Comparison of ENCODE assay signal across 28 mouse cellular contexts in genomic region chr10:102801391-102801790, GRCm38 (mm10).
DNase-seq lines count a peak whose midpoint lies in the region; ATAC-seq lines count a peak whose summit lies in the region.
"Had no signal": no experiment of that assay in that cellular context is flagged by ENCODE, and none has a peak within 500 bp of the region (broad histone marks: within the 10 kb centered on the region; RNA-seq: fewer than 3 reads in every experiment).

No protein-coding gene starts in this region.

- no peaks in the 10 kb centered on the region for H3K27me3 ChIP-seq in midbrain, embryonic 15.5 days (replicated peaks)
- H3K27me3 ChIP-seq in midbrain, embryonic 10.5 days (ENCODE audit: low read depth, poor library complexity, severe bottlenecking): no peaks in the 10 kb centered on the region
- no peaks in the 10 kb centered on the region for H3K27me3 ChIP-seq in liver, embryonic 11.5 days (replicated peaks; ENCODE audit: control insufficient read depth, insufficient read depth, low read length)
- H3K27me3 ChIP-seq: embryonic facial prominence, embryonic 13.5 days; forebrain, embryonic 12.5 days; hindbrain, embryonic 13.5 days; intestine, embryonic 15.5 days; midbrain, embryonic 13.5 days had no signal

- H3K9me3 ChIP-seq in midbrain, embryonic 15.5 days: no peaks in the 10 kb centered on the region
- H3K9me3 ChIP-seq in midbrain, embryonic 10.5 days (replicated peaks): no peaks in the 10 kb centered on the region
- no peaks in the 10 kb centered on the region for H3K9me3 ChIP-seq in liver, embryonic 11.5 days (ENCODE audit: control insufficient read depth, low read length)
- H3K9me3 ChIP-seq: embryonic facial prominence, embryonic 13.5 days; forebrain, embryonic 12.5 days; hindbrain, embryonic 13.5 days; intestine, embryonic 15.5 days; midbrain, embryonic 13.5 days had no signal

- no peak overlapping the region for H3K4me3 ChIP-seq in midbrain, embryonic 15.5 days
- H3K4me3 ChIP-seq in midbrain, embryonic 10.5 days: no peak overlapping the region
- H3K4me3 ChIP-seq in liver, embryonic 11.5 days (ENCODE audit: low read depth, low read length): no peak overlapping the region
- H3K4me3 ChIP-seq: embryonic facial prominence, embryonic 13.5 days; erythroblast, embryonic 14.5 days; forebrain, embryonic 12.5 days; hindbrain, embryonic 13.5 days; intestine, embryonic 15.5 days; midbrain, embryonic 13.5 days; myocyte had no signal

- peak; percentile 34 for DNase-seq in heart, adult 11 months
- DNase-seq in heart, postnatal 14 days: no peak
- no peak for DNase-seq in midbrain, embryonic 10.5 days (ENCODE audit: low spot score)
- peak; percentile 16 to 45 for DNase-seq in adrenal gland, postnatal 36 days
- peak; percentile 4 for DNase-seq in ovary, postnatal 14 days (ENCODE audit: low spot score)
- DNase-seq in layer of hippocampus, postnatal 36 days: no peak
- DNase-seq in liver, embryonic 11.5 days (ENCODE audit: low spot score): no peak
- DNase-seq: cerebellum, adult 11 months; cerebellum, postnatal 36 days; embryo, embryonic 11 days; gastrocnemius, postnatal 36 days; kidney, adult 8-10 months; kidney, postnatal 10 days; lung, embryonic 14.5 days; retina, postnatal 1 day; right cerebral cortex, postnatal 25 days; spleen, adult 18-20 months; thymus, postnatal 25 days had no signal

- no peaks in the 10 kb centered on the region for H3K4me1 ChIP-seq in midbrain, embryonic 15.5 days
- H3K4me1 ChIP-seq in midbrain, embryonic 10.5 days: no peaks in the 10 kb centered on the region
- no peaks in the 10 kb centered on the region for H3K4me1 ChIP-seq in liver, embryonic 11.5 days (replicated peaks; ENCODE audit: control insufficient read depth, insufficient read depth, low read length)
- H3K4me1 ChIP-seq: embryonic facial prominence, embryonic 13.5 days; forebrain, embryonic 12.5 days; hindbrain, embryonic 13.5 days; intestine, embryonic 15.5 days; midbrain, embryonic 13.5 days had no signal

- H3K27ac ChIP-seq in midbrain, embryonic 15.5 days: no peak overlapping the region
- H3K27ac ChIP-seq in midbrain, embryonic 10.5 days (replicated peaks): no peak overlapping the region
- H3K27ac ChIP-seq in liver, embryonic 11.5 days (ENCODE audit: low read depth, low read length): no peak overlapping the region
- H3K27ac ChIP-seq: embryonic facial prominence, embryonic 13.5 days; forebrain, embryonic 12.5 days; hindbrain, embryonic 13.5 days; intestine, embryonic 15.5 days; liver, embryonic 14.5 days; midbrain, embryonic 13.5 days had no signal

- H3K36me3 ChIP-seq in midbrain, embryonic 15.5 days (replicated peaks): no peaks in the 10 kb centered on the region
- H3K36me3 ChIP-seq in midbrain, embryonic 10.5 days: no peaks in the 10 kb centered on the region
- no peaks in the 10 kb centered on the region for H3K36me3 ChIP-seq in liver, embryonic 11.5 days (ENCODE audit: control insufficient read depth, insufficient read depth, low read length)
- H3K36me3 ChIP-seq: embryonic facial prominence, embryonic 13.5 days; forebrain, embryonic 12.5 days; hindbrain, embryonic 13.5 days; intestine, embryonic 15.5 days; midbrain, embryonic 13.5 days had no signal

- intact Hi-C loops in heart, postnatal 14 days (cut with DNase I): no loop called here

- no peak overlapping the region for H3K9ac ChIP-seq in midbrain, embryonic 15.5 days
- H3K9ac ChIP-seq in liver, embryonic 11.5 days (ENCODE audit: low read depth, low read length): no peak overlapping the region
- H3K9ac ChIP-seq: embryonic facial prominence, embryonic 13.5 days; forebrain, embryonic 12.5 days; hindbrain, embryonic 13.5 days; intestine, embryonic 15.5 days; liver, embryonic 14.5 days; lung, embryonic 14.5 days; midbrain, embryonic 13.5 days had no signal

- H3K4me2 ChIP-seq in midbrain, embryonic 15.5 days: no peak overlapping the region
- no peak overlapping the region for H3K4me2 ChIP-seq in liver, embryonic 11.5 days
- H3K4me2 ChIP-seq: embryonic facial prominence, embryonic 13.5 days; forebrain, embryonic 12.5 days; hindbrain, embryonic 13.5 days; intestine, embryonic 15.5 days; lung, embryonic 14.5 days; midbrain, embryonic 13.5 days had no signal

- 79% methylated on average over 3 of the region's 3 CpGs for WGBS in midbrain, embryonic 15.5 days
- 80% methylated on average over 3 of the region's 3 CpGs for WGBS in midbrain, embryonic 10.5 days
- 83% methylated on average over 3 of the region's 3 CpGs for WGBS in liver, embryonic 11.5 days

- 0 out of 2 replicates have a peak, but pooled peaks have one; percentile 37 for ATAC-seq in midbrain, embryonic 15.5 days (replicated peaks)
- no peak for ATAC-seq in liver, embryonic 11.5 days (replicated peaks; ENCODE audit: low FRiP score)
- ATAC-seq: activated CD4-positive, CD25-positive, alpha-beta regulatory T cell, adult 4 months; intestine, embryonic 15.5 days; midbrain, embryonic 13.5 days had no signal

Comparison
In these comparisons a context has a peak if more than half of its experiments do, and no peak if none do; other contexts are left out.
1. DNase-seq: peak in heart, adult 11 months (single experiment), adrenal gland, postnatal 36 days (2 of 2) and ovary, postnatal 14 days (single experiment); none in heart, postnatal 14 days (0 of 2), midbrain, embryonic 10.5 days (single experiment), layer of hippocampus, postnatal 36 days (0 of 2) and liver, embryonic 11.5 days (single experiment).